Comparison of ENCODE assay signal across 9 mouse cellular contexts in genomic region chr10:68103988-68104387, GRCm38 (mm10).
A peak's percentile ranks its signal among the peaks of the same experiment; 100 is the strongest.
DNase-seq lines count a peak whose midpoint lies in the region; ATAC-seq lines count a peak whose summit lies in the region.
"Had no signal": no experiment of that assay in that cellular context is flagged by ENCODE, and none has a peak within 500 bp of the region (broad histone marks: within the 10 kb centered on the region; RNA-seq: fewer than 3 reads in every experiment).

No protein-coding gene starts in this region.

- H3K9ac ChIP-seq in hindbrain, embryonic 12.5 days = no peak overlapping the region
- no peak overlapping the region for H3K9ac ChIP-seq in neural tube, embryonic 14.5 days (replicated peaks; ENCODE audit: low read depth, low read length)
- H3K9ac ChIP-seq in neural tube, embryonic 15.5 days (replicated peaks) = no peak overlapping the region
- no peak overlapping the region for H3K9ac ChIP-seq in heart, embryonic 15.5 days
- no peak overlapping the region for H3K9ac ChIP-seq in stomach, embryonic 15.5 days

- H3K36me3 ChIP-seq in hindbrain, embryonic 12.5 days = peaks cover 13% of the 10 kb centered on the region; the same call in 1 of the 2 replicates
- peaks cover 24% of the 10 kb centered on the region for H3K36me3 ChIP-seq in hindbrain, embryonic 10.5 days
- H3K36me3 ChIP-seq in neural tube, embryonic 14.5 days (ENCODE audit: control insufficient read depth, insufficient read depth, low read length) = no peaks in the 10 kb centered on the region
- H3K36me3 ChIP-seq in neural tube, embryonic 15.5 days = peaks cover 6% of the 10 kb centered on the region; the same call in 1 of the 2 replicates
- H3K36me3 ChIP-seq in heart, embryonic 15.5 days = peaks cover 30% of the 10 kb centered on the region
- H3K36me3 ChIP-seq in stomach, embryonic 15.5 days = peaks cover 11% of the 10 kb centered on the region; the same call in 1 of the 2 replicates

- H3K27ac ChIP-seq in hindbrain, embryonic 12.5 days = peak overlapping the region; percentile 40; the same call in 1 of the 2 replicates
- H3K27ac ChIP-seq in hindbrain, embryonic 10.5 days = no peak overlapping the region
- H3K27ac ChIP-seq in neural tube, embryonic 14.5 days (ENCODE audit: low read depth, low read length) = no peak overlapping the region
- H3K27ac ChIP-seq in neural tube, embryonic 15.5 days (replicated peaks) = no peak overlapping the region; the same call in 1 of the 2 replicates
- H3K27ac ChIP-seq in heart, embryonic 15.5 days = peak overlapping the region; percentile 84
- peak overlapping the region; percentile 83 for H3K27ac ChIP-seq in stomach, embryonic 15.5 days

- H3K9me3 ChIP-seq in hindbrain, embryonic 12.5 days (replicated peaks) = no peaks in the 10 kb centered on the region
- H3K9me3 ChIP-seq in hindbrain, embryonic 10.5 days = no peaks in the 10 kb centered on the region
- H3K9me3 ChIP-seq in neural tube, embryonic 14.5 days (ENCODE audit: control insufficient read depth, low read length) = no peaks in the 10 kb centered on the region
- no peaks in the 10 kb centered on the region for H3K9me3 ChIP-seq in neural tube, embryonic 15.5 days (replicated peaks)
- H3K9me3 ChIP-seq in heart, embryonic 15.5 days (replicated peaks) = no peaks in the 10 kb centered on the region
- H3K9me3 ChIP-seq in stomach, embryonic 15.5 days = no peaks in the 10 kb centered on the region

- 67% methylated on average over 5 of the region's 5 CpGs for WGBS in hindbrain, embryonic 12.5 days
- 74% methylated on average over 5 of the region's 5 CpGs for WGBS in hindbrain, embryonic 10.5 days
- 53% methylated on average over 5 of the region's 5 CpGs for WGBS in neural tube, embryonic 14.5 days
- WGBS in neural tube, embryonic 15.5 days = 60% methylated on average over 5 of the region's 5 CpGs
- WGBS in heart, embryonic 15.5 days = 28% methylated on average over 5 of the region's 5 CpGs
- WGBS in stomach, embryonic 15.5 days = 30% methylated on average over 5 of the region's 5 CpGs

- H3K4me2 ChIP-seq in hindbrain, embryonic 12.5 days (replicated peaks) = no peak overlapping the region
- H3K4me2 ChIP-seq in neural tube, embryonic 14.5 days (ENCODE audit: low read depth, low read length) = no peak overlapping the region
- H3K4me2 ChIP-seq in neural tube, embryonic 15.5 days = no peak overlapping the region
- no peak overlapping the region for H3K4me2 ChIP-seq in heart, embryonic 15.5 days
- H3K4me2 ChIP-seq in stomach, embryonic 15.5 days = no peak overlapping the region

- H3K27me3 ChIP-seq in hindbrain, embryonic 12.5 days = no peaks in the 10 kb centered on the region
- no peaks in the 10 kb centered on the region for H3K27me3 ChIP-seq in hindbrain, embryonic 10.5 days (ENCODE audit: insufficient read depth, poor library complexity, severe bottlenecking)
- no peaks in the 10 kb centered on the region for H3K27me3 ChIP-seq in neural tube, embryonic 14.5 days (ENCODE audit: control insufficient read depth, insufficient read depth, low read length)
- H3K27me3 ChIP-seq in neural tube, embryonic 15.5 days (replicated peaks) = no peaks in the 10 kb centered on the region
- H3K27me3 ChIP-seq in heart, embryonic 15.5 days = no peaks in the 10 kb centered on the region
- H3K27me3 ChIP-seq in stomach, embryonic 15.5 days (replicated peaks) = no peaks in the 10 kb centered on the region

- H3K4me3 ChIP-seq in hindbrain, embryonic 12.5 days = no peak overlapping the region
- H3K4me3 ChIP-seq in hindbrain, embryonic 10.5 days = no peak overlapping the region
- no peak overlapping the region for H3K4me3 ChIP-seq in neural tube, embryonic 14.5 days (ENCODE audit: low read depth, low read length)
- no peak overlapping the region for H3K4me3 ChIP-seq in neural tube, embryonic 15.5 days (replicated peaks)
- no peak overlapping the region for H3K4me3 ChIP-seq in heart, embryonic 15.5 days
- H3K4me3 ChIP-seq in stomach, embryonic 15.5 days (replicated peaks) = no peak overlapping the region

- H3K4me1 ChIP-seq in hindbrain, embryonic 12.5 days = peaks cover 34% of the 10 kb centered on the region
- H3K4me1 ChIP-seq in hindbrain, embryonic 10.5 days (replicated peaks) = peaks cover 35% of the 10 kb centered on the region
- peaks cover 21% of the 10 kb centered on the region for H3K4me1 ChIP-seq in neural tube, embryonic 14.5 days (ENCODE audit: control insufficient read depth, insufficient read depth, low read length)
- H3K4me1 ChIP-seq in neural tube, embryonic 15.5 days = peaks cover 38% of the 10 kb centered on the region
- peaks cover 55% of the 10 kb centered on the region for H3K4me1 ChIP-seq in heart, embryonic 15.5 days (replicated peaks)
- peaks cover 23% of the 10 kb centered on the region for H3K4me1 ChIP-seq in stomach, embryonic 15.5 days

- no peak for ATAC-seq in hindbrain, embryonic 12.5 days (ENCODE audit: low FRiP score)
- peak; percentile 41; the same call in 1 of the 2 replicates for ATAC-seq in neural tube, embryonic 14.5 days (ENCODE audit: low read depth)
- ATAC-seq in neural tube, embryonic 15.5 days (ENCODE audit: low FRiP score) = no peak
- ATAC-seq in heart, embryonic 15.5 days (replicated peaks; ENCODE audit: insufficient number of reproducible peaks, insufficient read depth, low FRiP score, low read depth) = peak; percentile 71
- peak; percentile 79 for ATAC-seq in stomach, embryonic 15.5 days (ENCODE audit: insufficient read depth, low FRiP score, low read depth)
- ATAC-seq in monocyte, adult 5-6 weeks (replicated peaks; ENCODE audit: insufficient number of reproducible peaks, low FRiP score, low TSS enrichment, poor library complexity, severe bottlenecking) = no peak

- DNase-seq in hindbrain, embryonic 10.5 days (ENCODE audit: low spot score) = no peak
- DNase-seq in embryo, embryonic 11 days = no peak
- DNase-seq: layer of hippocampus, postnatal 36 days had no signal

Comparison
In these comparisons a context has a peak if more than half of its experiments do, and no peak if none do; other contexts are left out.
1. ATAC-seq: peak in neural tube, embryonic 14.5 days (single experiment), heart, embryonic 15.5 days (single experiment) and stomach, embryonic 15.5 days (single experiment); none in hindbrain, embryonic 12.5 days (single experiment), neural tube, embryonic 15.5 days (single experiment) and monocyte, adult 5-6 weeks (single experiment).
2. H3K27ac ChIP-seq: peak in hindbrain, embryonic 12.5 days (single experiment), heart, embryonic 15.5 days (single experiment) and stomach, embryonic 15.5 days (single experiment); none in hindbrain, embryonic 10.5 days (single experiment), neural tube, embryonic 14.5 days (single experiment) and neural tube, embryonic 15.5 days (single experiment).